Mouse (Mus musculus) liver, postnatal 0 days (tissue): ENCODE results near the gene Olfr281. TPM values are rescaled to one million over a fixed set of nuclear protein-coding genes. Genes with fewer than 3 reads are reported as not detected.
A peak's percentile ranks its signal among the peaks of the same experiment; 100 is the strongest.

ENCODE experiments used
- ATAC-seq: fragments of 200-750 bp; cut with Nextera tagmentation; 2 replicates; pipeline ENCODE4 v1.8.0; 2017; ENCODE audit warnings: mild to moderate bottlenecking, moderate library complexity
- DNase-seq: peaks from one replicate; pipeline ENCODE4 v3.0.0-alpha.2; 2016
- H3K27ac ChIP-seq: fragments of 300-500 bp; sonication (generic); 2 replicates; pipeline ENCODE4 v1.5.1; 2014; ENCODE audit warnings: antibody characterized with exemption, moderate library complexity, mild to moderate bottlenecking, low read depth
- H3K27me3 ChIP-seq: fragments of 300-500 bp; sonication (generic); 2 replicates; pipeline ENCODE4 v1.6.1; 2014; ENCODE audit warnings: low read length, control low read depth, mixed read lengths; ENCODE audit not compliant: insufficient read depth
- H3K36me3 ChIP-seq: fragments of 300-500 bp; sonication (generic); replicated peaks from 2 replicates; pipeline ENCODE4 v1.6.1; 2014; ENCODE audit warnings: mild to moderate bottlenecking, control low read depth, low read length, moderate library complexity, mixed read lengths; ENCODE audit not compliant: insufficient read depth
- H3K4me1 ChIP-seq: fragments of 300-500 bp; sonication (generic); 2 replicates; pipeline ENCODE4 v1.6.1; 2014; ENCODE audit warnings: antibody characterized with exemption, mild to moderate bottlenecking, control low read depth; ENCODE audit not compliant: insufficient read depth
- H3K4me2 ChIP-seq: fragments of 300-500 bp; sonication (generic); 2 replicates; pipeline ENCODE4 v1.6.1; 2014; ENCODE audit warnings: low read depth, mild to moderate bottlenecking, low read length, moderate library complexity, mixed read lengths
- H3K4me3 ChIP-seq: fragments of 300-500 bp; sonication (generic); 2 replicates; pipeline ENCODE4 v1.5.1; 2014; ENCODE audit warnings: low read depth, low read length
- H3K9ac ChIP-seq: fragments of 300-500 bp; sonication (generic); replicated peaks from 2 replicates; pipeline ENCODE4 v1.6.1; 2014; ENCODE audit warnings: mild to moderate bottlenecking, moderate library complexity
- H3K9me3 ChIP-seq: fragments of 300-500 bp; sonication (generic); 2 replicates; pipeline ENCODE4 v1.6.1; 2016; ENCODE audit warnings: mild to moderate bottlenecking, control low read depth, low read length, mixed read lengths
- CTCF ChIP-seq: sonication (generic); IDR thresholded peaks from 2 replicates; pipeline ENCODE4 v1.5.1; 2016; ENCODE audit warnings: antibody characterized with exemption, low read depth
- EP300 ChIP-seq: IDR thresholded peaks from 2 replicates; pipeline ENCODE4 v1.6.1; 2016; ENCODE audit warnings: antibody characterized with exemption, low read depth, mild to moderate bottlenecking
- WGBS: fragments of 180-500 bp; shearing (Covaris S2); extraction: QIAGEN DNeasy Blood & Tissue Kit; methylation state at CpG from one replicate; pipeline ENCODE4 v1.1.7; 2014; ENCODE audit not compliant: insufficient replicate concordance; 5-methylcytosine and 5-hydroxymethylcytosine counted together
- polyA plus RNA-seq: library from polyadenylated mRNA; unstranded; fragments of >200 nt; fragmentation: Nextera tagmentation; extraction: Ambion mirVana; gene quantifications from 2 replicates; pipeline ENCODE4 v1.2.1, GENCODE M21; 2015

Gene Olfr281
- polyA plus RNA-seq, 1 experiment from 2014 or later: not detected

DNA sequence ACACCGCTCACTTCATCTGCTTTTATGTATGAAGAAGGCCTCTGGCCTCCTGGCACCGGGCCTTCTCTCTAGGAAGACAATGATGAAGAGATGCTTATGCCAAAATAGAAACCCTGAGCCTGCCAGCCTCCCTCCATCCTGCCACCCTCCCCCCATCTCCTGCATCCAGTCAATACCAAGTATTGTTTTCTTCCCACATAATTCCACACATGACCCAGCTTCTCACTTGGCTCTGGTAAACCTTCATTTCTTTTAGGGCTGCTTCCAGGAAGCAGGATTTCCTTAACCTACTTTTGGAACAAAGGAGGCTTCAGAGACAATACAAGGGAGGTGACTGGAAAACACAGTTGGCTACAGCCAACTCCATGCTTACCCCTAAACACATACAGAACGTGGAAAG lies 30.3 kb downstream of the Olfr281 start, which contains the start of gene Lalba:
Lalba (minus strand) TSS at position 21 of the 400 bp plus-strand sequence.
- H3K27me3 ChIP-seq: no peaks in the 10 kb centered on the region
- H3K4me3 ChIP-seq: no peak within 1 kb of the TSS
- no peaks in the 10 kb centered on the region for H3K36me3 ChIP-seq
- H3K9ac ChIP-seq: no peak within 1 kb of the TSS
- DNase-seq (no peak), ATAC-seq (no peak)
- H3K27ac ChIP-seq: peak within 1 kb of the TSS; percentile 13; the same call in 1 of the 2 replicates
- 53% methylated on average over 3 of the region's 3 CpGs for WGBS
- 0 out of 2 replicates have a peak, but pooled peaks cover 4% of the 10 kb centered on the region for H3K4me1 ChIP-seq
- no peak within 1 kb of the TSS for H3K4me2 ChIP-seq
- no peak for TF ChIP-seq CTCF
- no peak for TF ChIP-seq EP300
- no peaks in the 10 kb centered on the region for H3K9me3 ChIP-seq

DNA sequence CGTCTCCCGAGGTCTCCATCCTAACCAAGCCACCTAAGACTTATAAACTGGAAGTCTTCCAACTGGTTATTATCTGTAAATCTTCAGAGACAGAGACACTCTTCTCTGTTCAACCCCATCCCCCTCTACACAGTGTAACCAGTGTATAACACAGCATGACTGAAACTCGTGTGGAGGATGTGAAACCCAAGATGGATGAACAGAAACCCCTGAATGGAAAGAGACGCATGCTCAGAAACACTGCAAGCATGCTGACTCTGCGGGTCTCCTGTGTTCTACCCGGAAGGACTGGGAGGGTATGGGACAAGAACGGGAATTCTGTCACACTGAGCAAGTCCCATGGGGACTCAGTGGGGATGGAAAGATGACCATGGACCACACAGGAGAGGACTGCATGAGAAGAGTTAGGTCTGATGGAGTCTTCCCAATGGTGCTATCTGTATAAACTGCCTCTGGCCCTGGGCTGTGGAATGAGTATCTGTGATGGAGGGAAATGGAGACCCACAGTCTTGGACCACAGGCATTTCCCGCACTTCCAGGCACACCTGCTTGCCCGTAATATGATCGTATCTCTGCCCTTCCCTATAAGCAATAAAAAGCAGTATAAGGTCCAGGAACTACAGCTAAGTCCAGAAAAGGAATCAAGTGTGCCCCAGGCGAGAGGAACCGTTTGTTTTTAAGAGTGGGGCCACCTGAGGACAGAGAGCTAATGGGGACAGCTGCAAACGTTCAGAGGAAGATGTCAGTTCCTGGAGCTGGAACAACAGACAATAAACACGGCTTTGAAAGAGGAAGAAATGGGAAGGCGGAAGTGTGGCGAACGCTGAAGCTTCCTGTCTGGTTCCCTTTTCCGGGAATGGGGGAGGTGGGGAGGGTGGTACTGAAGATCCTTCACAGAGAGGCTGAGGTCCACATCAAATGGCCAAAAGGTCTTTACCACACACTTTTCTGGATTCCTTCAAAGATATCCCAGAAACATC lies 31.8 kb downstream of the Olfr281 start:
- Histone ChIP-seq H3K27ac (peak overlapping the region; percentile 85), H3K4me1 (0 out of 2 replicates have a peak, but pooled peaks cover 4% of the 10 kb centered on the region), H3K36me3 (no peaks in the 10 kb centered on the region), H3K9ac (no peak overlapping the region), H3K9me3 (no peaks in the 10 kb centered on the region), H3K4me2 (peak overlapping the region; percentile 22; the same call in 1 of the 2 replicates), H3K27me3 (no peaks in the 10 kb centered on the region), H3K4me3 (no peak overlapping the region)
- TF ChIP-seq EP300 (peak; percentile 13; the same call in 1 of the 2 replicates), CTCF (no peak)
- WGBS: 40% methylated on average over 18 of the region's 18 CpGs
- ATAC-seq (peak; percentile 77), DNase-seq (peak; percentile 29)

DNA sequence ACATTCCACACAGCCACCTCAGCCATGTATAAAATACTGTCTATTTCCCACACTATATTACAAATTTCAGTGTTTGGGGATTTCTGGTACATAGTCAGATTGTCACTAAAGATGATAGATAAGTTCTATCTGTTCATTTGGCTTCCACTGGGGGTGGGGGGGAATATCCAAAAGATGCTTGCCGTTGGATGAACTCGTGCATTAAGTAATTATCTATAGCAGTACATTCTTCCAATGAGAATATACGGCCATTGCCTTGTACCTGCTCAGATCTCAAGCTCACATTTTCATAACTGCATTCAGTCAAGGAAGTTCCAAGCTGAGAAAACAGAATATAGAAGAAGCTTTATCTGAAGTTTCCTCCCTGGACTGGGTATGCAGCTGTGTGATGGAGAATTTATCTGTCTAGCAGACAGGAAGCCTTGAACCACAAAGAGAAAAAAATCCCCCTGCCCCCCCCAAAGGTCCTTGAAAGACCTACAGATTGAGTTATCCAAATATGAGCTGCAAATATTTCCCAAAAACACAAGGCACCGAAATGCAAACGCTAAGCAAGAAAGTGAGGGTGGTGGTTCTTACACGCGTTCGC lies 34.1 kb downstream of the Olfr281 start:
- 60% methylated on average over 8 of the region's 8 CpGs for WGBS

DNA sequence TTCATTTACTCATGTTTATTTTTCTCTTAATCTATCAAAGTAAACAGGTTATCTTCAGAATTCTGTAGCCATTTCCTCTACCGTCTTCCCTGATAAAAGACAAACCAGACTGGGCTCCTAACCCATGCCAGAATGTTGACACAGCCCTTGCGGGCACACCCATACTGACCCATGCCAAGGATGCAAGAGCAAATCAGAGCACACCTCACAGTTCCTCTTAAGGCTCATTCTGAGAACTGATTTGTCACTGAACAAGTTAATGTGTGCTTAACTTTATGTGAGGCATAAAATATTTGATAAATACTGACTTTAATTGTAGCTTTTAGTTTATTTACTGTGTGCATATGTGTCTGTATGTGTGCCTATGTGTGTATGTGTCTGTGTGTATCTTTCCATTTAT lies 38.9 kb downstream of the Olfr281 start:
- TF ChIP-seq EP300: no peak
- TF ChIP-seq CTCF: no peak
- WGBS: 57% methylated on average over 2 of the region's 2 CpGs

More for the DNA sequence above, 34.1 kb downstream of the Olfr281 start:
- Histone ChIP-seq H3K4me3 (no peak overlapping the region), H3K4me1 (0 out of 2 replicates have a peak, but pooled peaks cover 4% of the 10 kb centered on the region), H3K36me3 (no peaks in the 10 kb centered on the region), H3K27me3 (no peaks in the 10 kb centered on the region), H3K4me2 (no peak overlapping the region), H3K9me3 (no peaks in the 10 kb centered on the region), H3K27ac (no peak overlapping the region), H3K9ac (no peak overlapping the region)
- no peak for TF ChIP-seq EP300
- ATAC-seq (no peak), DNase-seq (no peak)

DNA sequence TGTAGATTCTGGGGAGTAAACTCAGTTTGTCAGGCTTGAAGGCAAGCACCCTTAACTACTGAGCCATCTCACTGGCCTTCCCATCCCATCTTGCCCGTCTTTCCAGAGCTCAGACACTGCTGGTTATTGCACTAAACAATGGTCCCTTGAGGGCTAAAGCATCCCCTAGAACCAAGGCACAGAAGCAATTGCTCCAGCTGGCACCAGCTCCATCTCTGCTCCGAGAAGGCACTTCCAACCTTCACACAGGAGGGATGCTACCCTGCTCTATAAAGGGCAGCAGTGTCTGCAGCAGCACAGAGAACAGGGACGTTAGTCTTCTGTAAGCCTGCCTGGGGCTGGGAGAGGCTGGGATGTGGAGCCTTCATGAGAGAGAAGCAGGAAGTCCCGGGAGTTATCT lies 39.7 kb downstream of the Olfr281 start, which contains the start of gene Olfr279:
Olfr279 (plus strand) TSS at position 301 of the 400 bp plus-strand sequence.
- Histone ChIP-seq H3K36me3 (no peaks in the 10 kb centered on the region), H3K4me3 (no peak within 1 kb of the TSS), H3K4me2 (no peak within 1 kb of the TSS), H3K9me3 (no peaks in the 10 kb centered on the region), H3K27ac (no peak within 1 kb of the TSS), H3K4me1 (no peaks in the 10 kb centered on the region), H3K27me3 (no peaks in the 10 kb centered on the region), H3K9ac (no peak within 1 kb of the TSS)
- ATAC-seq (no peak), DNase-seq (no peak)
- WGBS: 42% methylated on average over 4 of the region's 4 CpGs
- TF ChIP-seq EP300 (no peak), CTCF (no peak)

More for the DNA sequence above, 38.9 kb downstream of the Olfr281 start:
- Histone ChIP-seq H3K9ac (no peak overlapping the region), H3K4me3 (no peak overlapping the region), H3K36me3 (no peaks in the 10 kb centered on the region), H3K27me3 (no peaks in the 10 kb centered on the region), H3K4me1 (no peaks in the 10 kb centered on the region), H3K27ac (no peak overlapping the region), H3K4me2 (no peak overlapping the region), H3K9me3 (no peaks in the 10 kb centered on the region)
- ATAC-seq: no peak
- no peak for DNase-seq

DNA sequence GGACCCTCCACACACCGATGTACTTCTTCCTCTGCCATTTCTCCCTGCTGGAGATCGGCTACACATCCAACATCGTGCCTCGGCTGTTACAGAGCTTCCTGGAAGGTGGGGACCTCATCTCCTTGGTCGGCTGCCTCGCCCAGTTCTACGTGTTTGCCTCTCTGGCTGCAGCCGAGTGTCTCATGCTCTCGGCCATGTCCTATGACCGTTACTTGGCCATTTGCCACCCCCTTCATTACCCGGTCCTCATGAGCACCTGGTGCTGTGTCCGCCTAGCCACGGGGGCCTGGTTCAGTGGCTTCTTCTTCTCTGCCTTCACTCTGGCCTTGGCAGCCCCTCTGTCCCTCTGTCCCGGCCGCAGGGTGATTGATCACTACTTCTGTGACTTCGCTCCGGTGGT lies 45.2 kb downstream of the Olfr281 start:
- H3K9ac ChIP-seq: no peak overlapping the region
- no peaks in the 10 kb centered on the region for H3K4me1 ChIP-seq
- H3K27me3 ChIP-seq: no peaks in the 10 kb centered on the region
- H3K9me3 ChIP-seq: no peaks in the 10 kb centered on the region
- DNase-seq (no peak), ATAC-seq (no peak)
- H3K4me2 ChIP-seq: no peak overlapping the region
- 88% methylated on average over 17 of the region's 17 CpGs for WGBS
- no peaks in the 10 kb centered on the region for H3K36me3 ChIP-seq
- H3K27ac ChIP-seq: no peak overlapping the region
- no peak overlapping the region for H3K4me3 ChIP-seq
- TF ChIP-seq CTCF (no peak), EP300 (no peak)
